Mouse (Mus musculus): ENCODE measurements around the gene Pde2a.

GRCm38 (mm10) chr7:101487102-101487501 lies 65.6 kb downstream of the Pde2a start:
- no peak for TF ChIP-seq CTCF (IDR thresholded peaks at IDR 0.05; ENCODE audit: borderline replicate concordance, extremely low read depth, insufficient read depth, insufficient read length)
- TF ChIP-seq POLR2A (IDR thresholded peaks at IDR 0.05; ENCODE audit: borderline replicate concordance, extremely low read depth, insufficient read depth, insufficient read length, poor library complexity, severe bottlenecking), result no peak
